Mouse (Mus musculus): ENCODE data around the gene Lrrk1. TPM values are rescaled to one million over a fixed set of nuclear protein-coding genes. Genes with fewer than 3 reads are reported as not detected.

Gene Lrrk1
- total RNA-seq, 2 experiments from 2014 or later, result 22.6 to 24.7 TPM

DNA sequence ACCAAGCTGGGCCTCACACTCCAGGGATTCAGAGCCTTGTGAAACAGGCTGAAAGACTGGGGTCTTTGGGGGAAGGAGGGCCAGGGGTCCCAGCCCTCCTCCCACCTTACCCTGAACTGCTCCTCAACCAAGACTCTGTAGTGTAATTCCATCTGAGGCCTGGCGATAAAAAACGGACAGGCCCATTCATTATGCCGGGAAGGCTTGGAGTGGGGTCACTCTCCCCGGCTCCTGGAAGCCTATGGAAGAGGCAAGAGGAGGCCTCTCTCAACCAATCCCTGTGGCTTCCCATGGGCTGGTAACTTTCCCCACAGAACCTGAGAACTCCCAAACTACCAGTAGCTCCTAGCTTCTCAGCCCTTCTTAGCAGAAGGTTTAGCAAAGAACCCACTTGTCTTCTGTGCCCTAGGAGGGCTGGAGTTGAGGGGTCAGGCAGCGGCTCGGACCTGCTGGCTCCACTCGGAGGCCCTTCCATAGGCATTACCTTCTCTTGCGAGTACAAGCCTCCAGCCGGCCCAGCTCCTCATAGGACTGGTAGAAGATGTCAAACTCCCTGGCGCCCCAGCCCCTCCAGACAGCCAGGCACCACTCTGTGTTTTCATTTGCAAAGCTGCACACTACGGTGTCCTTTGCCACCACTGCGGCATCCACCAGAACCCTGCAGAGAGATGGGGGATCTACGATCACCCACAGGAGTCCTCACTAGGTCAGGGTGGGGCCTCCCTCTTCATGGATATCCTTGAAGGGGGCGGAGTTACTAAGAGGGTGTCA, 128.5 kb downstream of the Lrrk1 start:
- no peak for ATAC-seq (replicated peaks; ENCODE audit: poor library complexity, severe bottlenecking)

DNA sequence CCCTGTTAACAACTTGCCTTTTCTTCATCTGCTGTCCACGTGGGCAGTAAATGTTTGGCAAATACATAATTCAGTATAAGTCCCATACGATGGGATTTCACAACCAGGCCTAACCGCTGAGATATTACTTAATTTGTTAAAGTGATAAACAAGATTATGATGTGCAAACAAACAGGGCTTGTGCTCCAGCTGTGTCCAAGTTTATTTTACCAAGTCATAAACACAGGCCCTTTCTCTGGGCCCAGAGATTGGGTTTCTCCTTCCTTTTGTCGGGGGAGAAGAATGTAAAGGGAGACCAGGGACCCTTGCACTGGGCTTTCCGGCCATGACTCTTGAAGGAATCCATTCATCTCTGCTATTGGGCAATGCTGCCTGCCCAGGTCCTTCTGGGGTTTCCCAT, 129.2 kb downstream of the Lrrk1 start:
- ATAC-seq (replicated peaks; ENCODE audit: poor library complexity, severe bottlenecking), result peak; percentile 18; the same call in 1 of the 2 replicates

DNA sequence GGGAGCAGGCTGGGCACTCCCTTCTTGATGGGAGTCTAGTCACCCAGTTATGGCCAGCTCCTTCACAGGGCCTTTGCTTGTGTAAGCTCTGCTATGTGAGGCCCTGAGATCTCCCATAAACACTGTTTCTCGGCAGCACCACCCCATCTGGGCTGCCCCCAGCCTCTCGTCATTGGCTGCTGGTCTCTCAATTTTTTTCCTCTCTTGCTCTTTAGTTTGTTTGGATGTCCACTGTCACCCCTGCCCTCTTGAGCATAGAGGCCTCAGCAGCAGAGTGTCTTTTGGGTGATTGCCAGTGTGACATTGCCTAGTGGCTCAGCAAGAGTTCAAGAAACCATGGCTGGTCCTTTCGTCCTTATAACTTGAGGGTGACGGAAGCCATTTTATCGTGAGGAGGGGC, 130.9 kb downstream of the Lrrk1 start:
- ATAC-seq (replicated peaks; ENCODE audit: poor library complexity, severe bottlenecking), result no peak

DNA sequence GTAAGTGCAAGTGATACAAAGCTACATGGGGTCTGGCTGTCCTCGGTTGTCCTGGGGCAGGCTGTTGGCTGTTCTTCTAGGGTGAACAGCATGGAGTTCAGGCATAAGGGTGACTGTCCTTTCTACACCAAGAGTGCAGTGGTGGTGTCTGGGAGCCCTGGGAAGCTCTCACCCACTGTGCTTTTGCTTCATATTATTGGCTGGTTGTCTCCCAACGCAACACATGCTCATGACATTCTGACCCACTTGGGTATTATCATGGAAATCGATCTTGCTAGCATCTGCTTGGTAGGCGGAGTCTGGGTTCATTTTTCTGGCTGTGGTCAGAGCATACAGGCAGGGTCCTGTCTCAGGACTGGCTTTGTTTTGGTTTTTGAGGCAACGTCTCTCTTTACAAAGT, 131.7 kb downstream of the Lrrk1 start:
- ATAC-seq (replicated peaks; ENCODE audit: poor library complexity, severe bottlenecking), result no peak

DNA sequence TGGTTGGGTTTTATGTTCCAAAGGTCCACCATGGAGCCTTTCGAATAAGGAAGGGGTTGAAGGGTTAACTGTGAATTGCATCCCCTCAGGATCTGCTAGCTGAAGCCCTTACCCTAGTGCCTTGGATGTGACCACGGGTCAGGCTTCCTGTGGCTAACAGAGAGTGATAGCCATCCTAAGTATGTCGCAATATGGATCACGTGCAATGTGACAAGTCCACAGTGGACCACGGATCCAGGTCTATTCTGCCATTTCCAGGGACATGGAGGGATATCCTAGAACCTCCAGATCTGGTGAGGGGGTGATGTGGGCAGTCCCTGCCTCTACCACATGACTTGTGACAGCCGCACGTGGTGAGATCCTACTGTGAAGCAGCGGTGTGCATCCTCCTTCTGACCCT, 133.2 kb downstream of the Lrrk1 start:
- ATAC-seq (replicated peaks; ENCODE audit: poor library complexity, severe bottlenecking), result peak; percentile 51

DNA sequence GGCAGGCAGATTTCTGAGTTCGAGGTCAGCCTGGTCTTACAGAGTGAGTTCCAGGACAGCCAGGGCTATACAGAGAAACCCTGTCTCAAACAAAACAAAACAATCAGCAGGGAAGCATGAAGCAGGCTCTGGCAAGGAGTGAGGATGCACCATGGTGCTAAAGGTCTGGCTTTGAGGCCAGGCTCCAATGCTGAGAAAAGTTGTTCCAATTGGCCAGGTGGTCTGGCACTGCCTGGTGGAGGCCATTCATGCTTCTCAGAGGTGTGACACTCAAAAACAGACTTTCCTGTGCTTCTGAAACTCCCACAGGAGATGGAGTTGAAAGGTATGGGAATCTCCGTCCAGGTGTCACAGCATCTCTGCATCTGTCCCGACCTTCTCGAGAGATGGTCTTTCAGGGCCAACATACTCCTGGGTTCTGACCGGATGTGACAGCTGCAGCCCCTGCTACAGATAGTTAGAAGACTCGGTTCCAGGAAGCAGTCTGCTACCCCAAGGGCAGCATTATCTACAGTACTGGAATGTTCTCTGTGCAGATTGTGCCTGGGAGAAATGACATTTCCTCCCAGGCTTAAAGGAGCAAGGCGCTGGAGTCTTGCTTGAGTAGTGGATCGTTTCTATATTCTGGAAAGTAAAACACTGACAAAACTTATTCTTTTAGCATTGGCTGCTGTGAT, 134.0 kb downstream of the Lrrk1 start:
- ATAC-seq (replicated peaks; ENCODE audit: poor library complexity, severe bottlenecking), result no peak

DNA sequence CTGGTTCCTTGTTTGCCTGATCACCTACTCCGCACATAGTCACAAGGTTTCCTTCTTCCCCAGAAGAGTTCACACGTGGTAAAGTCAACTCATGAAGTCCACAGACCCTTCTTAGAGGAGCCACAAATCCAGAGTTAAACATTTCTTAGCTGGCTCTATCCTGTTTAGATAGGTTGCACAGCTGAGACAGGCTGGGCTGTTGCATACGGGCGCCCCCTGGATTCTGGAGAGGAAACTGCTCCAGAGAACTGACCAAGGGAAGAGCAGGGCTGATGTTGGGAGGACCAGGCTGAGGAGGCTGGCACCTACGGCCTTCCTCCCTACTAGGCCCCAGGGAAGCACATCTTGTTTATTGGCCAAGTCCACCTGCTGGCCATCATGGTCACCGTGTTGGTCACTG, 138.1 kb downstream of the Lrrk1 start:
- ATAC-seq (replicated peaks; ENCODE audit: poor library complexity, severe bottlenecking), result peak; percentile 93

DNA sequence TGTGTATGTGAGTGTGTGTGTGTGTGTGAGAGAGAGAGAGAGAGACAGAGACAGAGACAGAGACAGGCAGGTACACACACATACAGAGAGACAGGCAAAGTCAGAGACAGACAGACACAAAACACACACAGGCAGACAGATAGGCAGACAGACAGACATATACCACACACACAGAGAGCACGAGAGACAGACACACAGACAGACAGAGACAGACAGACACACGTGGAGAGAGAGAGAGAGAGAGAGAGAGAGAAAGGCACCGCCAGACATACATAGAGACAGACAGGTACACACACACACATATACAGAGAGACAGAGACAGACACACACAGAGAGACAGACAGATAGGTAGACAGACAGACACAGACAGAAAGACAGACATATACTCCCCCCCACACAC, 138.7 kb downstream of the Lrrk1 start:
- no peak for ATAC-seq (replicated peaks; ENCODE audit: poor library complexity, severe bottlenecking)

DNA sequence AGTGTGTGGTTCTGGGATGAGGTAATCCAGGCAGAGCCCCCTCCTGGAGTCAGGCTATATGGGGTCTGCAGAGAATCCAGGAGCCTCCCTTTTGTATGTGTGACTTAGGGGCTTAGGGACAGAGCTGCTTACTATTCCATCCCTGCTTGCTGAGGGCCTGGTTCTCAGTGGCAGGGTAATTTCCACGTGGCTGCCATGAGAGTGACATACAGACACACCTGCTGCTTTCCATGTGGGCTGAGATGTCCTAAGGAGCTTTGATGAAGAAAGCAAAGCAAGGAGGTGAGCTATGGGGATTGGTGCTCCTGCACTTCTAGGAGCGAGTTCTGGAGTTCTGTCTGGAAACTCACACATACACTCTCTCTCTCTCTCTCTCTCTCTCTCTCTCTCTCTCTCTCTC, 139.1 kb downstream of the Lrrk1 start:
- no peak for ATAC-seq (replicated peaks; ENCODE audit: poor library complexity, severe bottlenecking)

DNA sequence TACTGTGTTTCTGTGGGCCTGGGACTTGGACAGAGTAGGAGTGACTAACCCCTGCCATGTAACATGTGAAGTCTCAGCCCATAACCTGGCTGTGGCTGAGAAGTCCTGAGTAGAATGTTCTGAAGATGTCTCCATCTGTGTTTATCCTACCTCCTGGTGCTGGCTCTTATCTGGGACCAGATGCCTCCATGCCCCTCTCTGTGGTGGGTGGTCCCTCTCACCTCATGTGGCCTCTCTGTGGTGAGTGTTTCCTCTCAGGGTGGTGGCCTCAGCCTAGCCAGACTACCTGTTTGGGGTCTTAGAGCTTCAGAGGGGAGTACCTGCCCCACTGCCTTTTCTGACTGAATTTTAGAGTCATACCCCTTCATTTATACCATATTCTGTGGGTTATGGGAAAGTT, 139.9 kb downstream of the Lrrk1 start:
- ATAC-seq (replicated peaks; ENCODE audit: poor library complexity, severe bottlenecking), result no peak

DNA sequence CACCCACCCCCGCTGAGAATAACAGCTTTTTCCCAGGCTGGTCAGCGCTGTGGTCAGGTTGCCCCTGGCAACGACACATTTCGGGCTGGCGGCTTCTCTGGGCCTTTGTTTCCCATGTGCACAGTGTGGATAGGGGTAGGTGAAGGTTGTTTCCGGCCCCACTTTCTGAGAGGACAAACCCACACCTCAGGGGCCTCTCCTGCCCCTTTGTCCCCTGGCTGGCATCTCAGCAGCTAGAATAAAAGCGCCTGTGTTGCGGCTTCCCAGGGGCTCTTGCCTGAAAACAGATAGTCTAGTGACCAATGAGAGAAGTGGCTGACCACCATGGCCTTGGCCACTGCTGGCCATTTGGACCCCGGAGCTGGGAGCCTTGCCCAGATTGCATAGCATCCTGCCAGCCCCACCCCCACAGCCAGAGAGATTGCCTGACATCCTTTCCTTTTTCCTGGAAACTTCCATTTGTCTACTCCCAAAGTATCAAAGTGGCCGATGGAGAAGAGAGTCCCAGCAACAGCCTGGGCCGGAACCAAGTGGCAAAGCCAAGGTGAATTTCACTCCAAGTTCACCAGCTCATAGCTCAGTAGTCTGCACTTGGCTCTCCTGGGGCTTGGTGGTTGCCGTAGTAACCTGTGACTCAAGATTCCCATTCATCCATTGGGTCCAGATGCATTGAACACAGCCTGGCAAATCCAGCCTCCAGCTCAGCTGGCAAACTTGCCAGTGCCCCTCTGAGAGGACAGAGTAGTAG, 140.7 kb downstream of the Lrrk1 start:
- no peak for ATAC-seq (replicated peaks; ENCODE audit: poor library complexity, severe bottlenecking)

DNA sequence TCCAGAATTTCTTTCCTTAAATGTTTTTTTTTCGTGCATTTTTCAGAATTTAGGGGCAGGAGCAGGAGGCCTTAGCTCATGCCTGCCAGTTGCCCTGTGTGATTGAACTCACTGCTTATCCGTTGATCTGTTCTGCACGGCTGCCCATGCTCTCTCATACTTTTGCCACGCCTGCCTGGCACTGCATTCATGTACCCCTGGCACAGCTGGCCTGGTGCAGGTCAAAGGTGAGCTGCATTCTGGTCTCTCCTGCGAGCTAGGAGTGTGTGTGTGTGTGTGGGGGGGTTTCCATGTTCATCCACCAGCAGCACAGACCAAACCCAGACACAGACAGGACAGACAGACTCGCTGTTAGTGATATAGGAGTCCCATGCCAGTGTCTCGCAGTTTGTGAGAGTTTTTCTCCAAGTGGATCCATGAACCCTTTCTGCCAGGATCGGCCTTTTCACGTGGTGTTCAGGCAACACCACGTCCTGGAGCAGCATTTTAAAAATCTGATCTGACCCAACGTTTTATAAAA, 141.4 kb downstream of the Lrrk1 start:
- ATAC-seq (replicated peaks; ENCODE audit: poor library complexity, severe bottlenecking), result no peak

DNA sequence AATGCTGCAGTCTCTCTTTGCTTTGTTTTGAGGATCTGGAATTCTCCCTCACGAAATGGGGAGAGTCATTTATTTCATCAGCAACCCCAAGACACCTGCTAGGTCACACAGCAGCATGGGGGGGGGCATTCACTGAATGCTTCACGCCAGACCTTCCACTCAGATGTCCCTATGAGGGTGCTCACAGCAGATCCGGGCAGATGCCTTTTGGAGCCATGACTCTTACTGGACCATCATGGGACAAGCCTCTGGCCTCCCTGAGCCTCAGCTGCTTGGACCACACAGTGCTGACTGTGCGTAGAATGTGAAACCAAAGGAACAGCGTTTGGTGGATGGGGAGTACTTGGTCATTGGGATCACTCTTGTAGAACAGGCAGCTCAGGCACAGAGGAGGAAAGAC, 142.5 kb downstream of the Lrrk1 start:
- no peak for ATAC-seq (replicated peaks; ENCODE audit: poor library complexity, severe bottlenecking)

DNA sequence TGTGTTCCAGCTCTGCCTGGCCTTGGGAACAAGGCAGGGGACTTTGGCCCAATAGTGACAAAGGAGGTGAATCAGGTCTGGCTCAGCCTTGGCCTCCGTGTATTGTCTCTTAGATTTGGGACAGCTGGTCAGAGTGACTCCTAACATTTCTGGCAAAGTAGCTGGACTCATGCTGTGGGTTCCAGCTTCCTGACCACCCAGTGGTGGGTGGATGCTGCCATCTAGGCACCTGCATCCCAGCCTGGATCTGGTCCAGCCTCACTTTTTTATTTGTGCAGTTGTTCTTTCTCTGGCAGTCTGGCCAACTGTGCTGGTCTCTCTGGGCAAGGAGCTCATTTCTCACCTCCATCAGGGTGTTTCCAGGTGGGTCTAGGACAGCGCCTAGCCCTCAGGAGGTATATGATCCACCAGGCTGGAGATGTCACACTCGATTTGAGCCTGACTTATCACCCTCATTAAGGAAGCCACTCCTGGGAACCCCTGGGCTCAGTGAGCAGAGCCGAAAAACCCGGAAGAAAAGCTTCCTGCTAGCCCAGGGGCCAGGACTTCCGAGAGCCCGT, 144.3 kb downstream of the Lrrk1 start:
- ATAC-seq (replicated peaks; ENCODE audit: poor library complexity, severe bottlenecking), result no peak

DNA sequence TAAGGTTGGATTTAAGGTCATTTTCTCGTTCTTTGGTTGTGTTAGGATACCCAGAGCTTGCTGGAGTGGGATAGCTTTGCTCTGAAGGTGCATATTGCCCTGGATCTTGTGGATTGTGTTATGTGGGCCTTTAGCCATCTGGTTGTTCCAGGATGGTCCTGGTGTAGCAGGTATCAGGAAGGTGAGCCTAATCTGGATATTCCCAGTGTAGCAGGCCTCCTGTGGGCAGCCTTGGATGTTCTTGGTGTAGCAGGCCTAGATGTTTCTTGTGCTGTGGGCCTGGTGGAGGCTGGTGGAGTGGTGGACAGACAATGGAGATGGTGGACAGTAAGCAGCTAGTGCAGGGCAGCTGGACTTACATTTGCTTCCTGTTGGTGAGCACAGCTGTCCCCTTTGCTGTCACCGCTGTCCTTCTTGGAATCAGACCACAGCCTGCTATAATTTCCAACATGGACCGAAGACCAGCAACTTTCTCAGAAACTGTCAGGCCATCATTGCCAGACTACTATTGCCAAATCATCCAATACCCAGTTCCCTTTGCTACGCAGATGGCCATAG, 146.2 kb downstream of the Lrrk1 start:
- ATAC-seq (replicated peaks; ENCODE audit: poor library complexity, severe bottlenecking), result peak; percentile 52

DNA sequence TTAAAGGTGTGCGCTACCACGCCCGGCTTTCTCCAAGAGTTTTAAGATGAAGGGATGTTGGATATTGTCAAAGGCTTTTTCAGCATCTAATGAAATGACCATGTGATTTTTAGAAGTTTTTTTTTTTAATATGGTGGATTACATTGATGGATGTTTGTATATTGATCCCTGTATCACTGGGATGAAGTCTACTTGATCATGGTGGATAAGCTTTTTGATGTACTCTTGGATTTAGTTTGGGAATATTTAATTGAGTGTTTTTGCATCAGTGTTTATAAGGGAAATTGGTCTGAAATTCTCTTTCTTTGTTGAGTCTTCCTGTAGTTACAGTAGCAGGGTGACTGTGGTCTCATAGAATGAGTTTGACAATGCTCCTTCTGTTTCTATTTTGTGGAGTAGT, 150.0 kb downstream of the Lrrk1 start:
- ATAC-seq (replicated peaks; ENCODE audit: poor library complexity, severe bottlenecking), result no peak

DNA sequence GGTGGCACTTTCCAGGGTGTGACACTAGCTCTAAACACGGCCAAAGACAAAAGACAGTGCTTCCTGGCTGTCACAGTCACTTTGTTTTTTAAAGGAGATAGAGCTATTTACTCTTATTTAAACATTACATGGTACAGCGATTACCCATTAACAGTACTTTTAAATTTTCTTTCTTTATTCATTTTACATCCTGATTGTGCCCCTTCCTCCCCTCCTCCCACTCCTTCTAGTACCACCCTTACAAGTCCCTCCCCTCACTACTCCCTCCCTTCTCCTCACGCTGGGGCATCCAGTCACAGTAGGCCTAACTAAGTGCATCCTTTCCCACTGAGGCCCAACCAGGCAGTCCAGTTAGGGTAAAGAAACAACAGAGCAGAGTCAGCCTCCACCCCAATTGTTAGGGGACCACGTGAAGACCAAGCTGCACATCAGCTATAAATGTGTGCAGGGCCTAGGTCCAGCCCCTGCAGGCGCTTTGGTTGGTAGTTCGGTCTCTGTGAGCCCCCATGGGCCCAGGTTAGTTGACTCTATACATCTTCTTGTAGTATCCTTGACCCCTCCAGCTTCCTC, 154.1 kb downstream of the Lrrk1 start:
- ATAC-seq (replicated peaks; ENCODE audit: poor library complexity, severe bottlenecking), result no peak

DNA sequence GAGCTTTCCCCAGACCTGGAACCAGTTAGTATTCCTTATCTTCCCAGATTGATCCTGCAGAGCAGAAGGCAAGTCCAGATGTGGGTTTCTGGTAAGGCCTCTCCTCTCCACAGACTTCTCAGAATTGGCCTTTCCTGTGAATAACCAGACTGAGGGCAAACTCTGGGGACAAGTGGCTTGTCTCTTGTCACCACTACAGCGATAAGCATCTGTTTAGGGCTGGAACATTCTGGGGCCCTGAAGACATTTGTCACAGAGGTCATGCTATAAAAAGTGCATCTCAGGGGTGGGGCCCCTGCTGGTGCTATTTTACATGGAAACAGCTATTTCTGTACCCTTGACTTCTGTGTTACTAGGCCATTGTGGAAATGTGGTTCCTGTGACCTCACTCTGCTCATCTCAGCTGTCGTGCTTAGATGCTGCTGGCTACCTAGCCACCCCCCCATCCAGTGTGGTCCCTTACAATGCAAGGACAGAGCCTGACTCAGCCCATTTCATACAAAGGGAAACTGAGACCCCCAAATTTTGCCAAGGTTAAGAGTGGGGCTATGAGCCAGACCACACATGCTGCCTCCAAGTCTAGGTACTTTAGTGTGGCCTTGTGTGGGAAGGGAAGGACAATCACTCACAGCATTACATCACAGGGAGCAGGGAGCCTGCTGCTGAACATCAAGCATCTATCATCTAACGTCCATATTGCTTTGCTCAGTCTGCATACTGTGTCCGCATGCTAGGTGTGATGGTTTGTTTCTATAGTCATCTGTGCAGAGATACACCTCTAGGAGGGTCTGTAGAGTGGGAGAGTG, 154.8 kb downstream of the Lrrk1 start:
- peak; percentile 16 for ATAC-seq (replicated peaks; ENCODE audit: poor library complexity, severe bottlenecking)

DNA sequence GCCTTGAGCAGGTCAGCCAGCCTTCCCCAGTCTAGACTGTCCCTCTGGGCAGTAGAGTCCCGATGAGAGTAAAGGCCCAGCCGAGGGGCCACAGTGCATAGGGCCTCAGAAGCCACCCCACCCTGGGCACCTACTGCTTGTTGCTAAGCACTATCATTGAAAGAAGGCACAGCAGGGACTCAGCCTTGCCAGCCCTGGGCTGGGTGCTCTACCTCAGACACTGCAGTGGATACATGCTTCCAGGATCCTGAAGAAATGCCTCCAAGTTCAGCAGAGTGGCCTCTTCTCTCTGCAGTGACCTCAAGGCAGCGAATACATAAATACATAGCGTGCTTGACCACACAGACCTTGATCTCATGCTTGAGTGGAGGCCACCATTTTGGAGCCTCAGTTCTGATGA, 156.3 kb downstream of the Lrrk1 start:
- ATAC-seq (replicated peaks; ENCODE audit: poor library complexity, severe bottlenecking), result no peak
